Mouse (Mus musculus): ENCODE results near the gene Eno2. TPM values are rescaled to one million over a fixed set of nuclear protein-coding genes. Genes with fewer than 3 reads are reported as not detected.

Eno2 gene
- polyA plus RNA-seq, 1 experiment from 2014 or later, result 4.8 TPM

DNA sequence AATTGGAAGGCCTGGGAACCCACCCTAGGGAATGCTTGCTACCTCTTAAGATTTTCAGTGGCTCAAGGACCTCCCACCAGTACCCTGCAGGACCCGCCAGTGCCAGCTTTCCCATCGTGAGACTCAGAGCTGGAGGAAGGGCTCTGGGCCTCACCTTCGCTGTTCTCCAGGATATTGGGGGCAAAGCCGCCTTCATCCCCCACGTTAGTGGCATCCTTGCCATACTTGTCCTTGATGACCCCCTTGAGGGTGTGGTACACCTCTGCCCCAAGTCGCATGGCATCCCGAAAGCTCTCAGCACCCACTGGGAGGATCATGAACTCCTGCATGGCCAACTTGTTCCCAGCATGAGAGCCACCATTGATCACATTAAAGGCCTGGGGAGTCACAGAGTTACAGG is 3.5 kb downstream of the Eno2 start:
- no peak overlapping the region for H3K9ac ChIP-seq (replicated peaks)
- ATAC-seq (ENCODE audit: insufficient number of reproducible peaks, insufficient read depth, low FRiP score, low TSS enrichment, low read depth), result no peak
- no peaks in the 10 kb centered on the region for H3K9me3 ChIP-seq
- peaks cover 70% of the 10 kb centered on the region for H3K27me3 ChIP-seq
- no peak overlapping the region for H3K27ac ChIP-seq
- peaks cover 30% of the 10 kb centered on the region for H3K4me1 ChIP-seq (replicated peaks)
- H3K4me3 ChIP-seq (replicated peaks), result no peak overlapping the region
- H3K36me3 ChIP-seq, result no peaks in the 10 kb centered on the region
- 87% methylated on average over 7 of the region's 7 CpGs for WGBS
- H3K4me2 ChIP-seq, result no peak overlapping the region

DNA sequence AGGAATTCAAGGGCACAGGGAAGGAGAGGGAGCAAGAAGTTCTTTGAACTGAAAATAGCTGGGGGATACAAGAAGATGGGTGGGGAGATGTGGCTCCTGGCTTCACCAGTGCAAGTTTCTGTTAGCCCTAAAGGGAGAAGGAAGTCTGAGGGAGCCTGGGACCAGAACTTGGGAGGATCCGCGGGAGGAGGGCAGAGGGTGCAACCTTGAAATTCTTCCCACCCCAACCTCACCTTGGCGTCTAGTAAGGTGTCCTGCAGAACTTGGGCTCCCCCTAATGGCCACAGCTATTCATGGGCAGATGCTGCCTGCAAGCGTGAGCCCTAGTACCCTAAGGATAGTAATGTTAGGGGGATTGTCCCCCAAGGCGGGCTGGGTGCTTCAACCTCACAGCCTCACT is 10.2 kb downstream of the Eno2 start:
- H3K9ac ChIP-seq (replicated peaks), result peak overlapping the region; percentile 44; the same call in 1 of the 2 replicates
- peak overlapping the region; percentile 89 for H3K4me3 ChIP-seq (replicated peaks)
- 0 out of 2 replicates have a peak, but pooled peaks cover 3% of the 10 kb centered on the region for H3K36me3 ChIP-seq
- no peaks in the 10 kb centered on the region for H3K9me3 ChIP-seq
- H3K4me2 ChIP-seq, result peak overlapping the region; percentile 87
- no peak for ATAC-seq (ENCODE audit: insufficient number of reproducible peaks, insufficient read depth, low FRiP score, low TSS enrichment, low read depth)
- peaks cover 40% of the 10 kb centered on the region for H3K4me1 ChIP-seq (replicated peaks)
- H3K27ac ChIP-seq, result peak overlapping the region; percentile 99
- peaks cover 30% of the 10 kb centered on the region for H3K27me3 ChIP-seq
- WGBS, result 5% methylated on average over 5 of the region's 5 CpGs

DNA sequence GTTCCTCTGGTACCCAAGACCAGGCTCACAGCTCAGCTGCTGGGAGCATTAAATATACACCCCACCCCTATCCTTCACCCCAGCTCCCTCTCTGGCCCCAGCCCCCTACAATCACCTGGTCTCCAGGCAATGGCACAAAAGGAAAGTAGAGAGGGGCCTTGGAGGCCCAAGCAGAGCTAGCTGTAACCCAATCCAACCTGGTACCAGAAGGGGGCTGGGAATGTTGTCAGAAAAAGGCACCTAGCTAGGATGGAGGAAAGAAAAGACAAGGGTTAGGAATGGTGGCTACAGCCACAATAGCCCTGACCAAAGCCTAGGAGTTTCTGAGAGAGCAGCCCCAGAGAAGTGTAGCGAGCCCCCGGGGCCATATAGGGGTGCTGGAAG is 10.6 kb downstream of the Eno2 start:
- Histone ChIP-seq H3K4me2 (peak overlapping the region; percentile 87), H3K4me1 (replicated peaks) (peaks cover 44% of the 10 kb centered on the region), H3K27me3 (peaks cover 26% of the 10 kb centered on the region), H3K4me3 (replicated peaks) (peak overlapping the region; percentile 89), H3K36me3 (0 out of 2 replicates have a peak, but pooled peaks cover 8% of the 10 kb centered on the region), H3K9ac (replicated peaks) (peak overlapping the region; percentile 44), H3K9me3 (no peaks in the 10 kb centered on the region), H3K27ac (peak overlapping the region; percentile 99)
- no peak for ATAC-seq (ENCODE audit: insufficient number of reproducible peaks, insufficient read depth, low FRiP score, low TSS enrichment, low read depth)
- 57% methylated on average over 2 of the region's 2 CpGs for WGBS

DNA sequence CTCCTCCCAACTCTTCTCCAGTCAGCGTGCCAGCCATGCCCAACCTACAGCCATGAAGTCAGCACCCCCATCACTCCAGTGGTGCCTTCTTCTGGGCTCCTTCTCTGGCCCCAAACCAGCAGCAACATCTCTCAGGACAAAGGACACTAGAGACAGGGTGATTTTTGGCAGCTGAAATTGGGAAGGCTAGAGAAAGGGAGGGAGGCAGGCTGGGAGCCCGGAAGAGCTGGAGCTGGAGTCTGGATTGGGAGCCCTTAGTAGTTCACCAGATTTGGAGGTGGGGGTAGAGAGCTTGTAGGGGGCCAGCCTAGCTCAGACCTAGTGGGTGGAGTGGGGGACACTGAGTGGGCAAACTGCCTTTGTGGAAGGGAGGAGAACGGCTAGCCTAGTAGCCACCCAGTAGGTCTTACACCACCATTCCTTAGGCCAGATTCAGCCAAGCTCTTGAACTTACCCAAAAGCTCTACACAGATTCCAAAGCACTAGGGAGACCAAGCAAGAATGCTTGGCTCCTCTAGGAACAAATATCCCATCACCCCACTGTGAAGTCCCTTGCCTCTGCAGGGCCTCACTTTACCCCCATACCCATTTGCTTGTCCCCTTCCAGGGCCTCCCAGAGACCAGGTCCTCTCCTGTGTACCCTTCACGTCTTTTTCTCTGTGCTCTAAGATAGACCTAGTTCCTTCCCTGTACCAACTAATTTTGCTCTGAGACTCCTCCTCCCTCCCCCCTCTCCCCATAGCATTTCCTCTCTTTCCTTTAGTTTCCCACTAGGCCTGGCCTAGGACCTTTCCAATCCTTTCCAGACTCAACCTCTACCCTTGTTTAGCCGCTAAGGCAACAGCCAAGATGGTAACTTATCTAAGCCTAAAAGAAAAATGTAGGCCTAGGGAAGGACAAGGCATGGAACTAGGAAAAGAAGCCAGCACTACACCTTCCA is 11.3 kb downstream of the Eno2 start:
- Histone ChIP-seq H3K27ac (peak overlapping the region; percentile 99), H3K27me3 (peaks cover 24% of the 10 kb centered on the region), H3K4me3 (replicated peaks) (peak overlapping the region; percentile 89), H3K4me2 (peak overlapping the region; percentile 87), H3K4me1 (replicated peaks) (peaks cover 50% of the 10 kb centered on the region), H3K9ac (replicated peaks) (peak overlapping the region; percentile 96), H3K9me3 (no peaks in the 10 kb centered on the region), H3K36me3 (peaks cover 9% of the 10 kb centered on the region; the same call in 1 of the 2 replicates)
- no peak for ATAC-seq (ENCODE audit: insufficient number of reproducible peaks, insufficient read depth, low FRiP score, low TSS enrichment, low read depth)
- WGBS, result 39% methylated on average over 5 of the region's 5 CpGs

DNA sequence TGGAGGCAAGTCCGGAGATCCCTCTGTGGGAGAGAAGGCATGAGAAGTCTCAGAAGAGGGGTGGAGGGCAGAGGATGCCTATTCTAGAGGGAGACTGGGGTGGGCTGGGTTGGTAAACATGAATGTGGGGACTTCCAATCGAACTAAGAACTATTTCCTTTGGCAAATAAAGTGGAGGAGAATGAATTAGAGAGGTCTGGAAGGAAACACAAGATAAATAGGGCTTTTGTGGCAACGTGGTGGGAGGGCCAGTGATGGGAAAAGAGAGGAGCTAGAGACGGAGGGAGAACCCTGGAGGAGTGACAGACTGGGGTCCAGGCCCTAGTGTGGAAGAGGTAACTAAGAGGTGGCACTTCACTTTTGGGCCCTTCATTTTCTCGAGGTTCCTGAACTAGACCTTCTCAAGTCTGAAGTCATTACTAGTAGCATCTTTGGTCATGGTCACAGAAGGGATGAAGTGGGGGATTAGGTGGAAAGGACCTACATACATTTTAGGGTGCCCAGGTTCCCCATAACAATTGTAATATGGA is 12.1 kb downstream of the Eno2 start:
- Histone ChIP-seq H3K36me3 (peaks cover 9% of the 10 kb centered on the region; the same call in 1 of the 2 replicates), H3K4me1 (replicated peaks) (peaks cover 50% of the 10 kb centered on the region), H3K9ac (replicated peaks) (peak overlapping the region; percentile 96), H3K4me2 (peak overlapping the region; percentile 87), H3K27ac (peak overlapping the region; percentile 99), H3K4me3 (replicated peaks) (peak overlapping the region; percentile 89), H3K27me3 (peaks cover 17% of the 10 kb centered on the region), H3K9me3 (no peaks in the 10 kb centered on the region)
- no peak for ATAC-seq (ENCODE audit: insufficient number of reproducible peaks, insufficient read depth, low FRiP score, low TSS enrichment, low read depth)
- 9% methylated on average over 5 of the region's 5 CpGs for WGBS

DNA sequence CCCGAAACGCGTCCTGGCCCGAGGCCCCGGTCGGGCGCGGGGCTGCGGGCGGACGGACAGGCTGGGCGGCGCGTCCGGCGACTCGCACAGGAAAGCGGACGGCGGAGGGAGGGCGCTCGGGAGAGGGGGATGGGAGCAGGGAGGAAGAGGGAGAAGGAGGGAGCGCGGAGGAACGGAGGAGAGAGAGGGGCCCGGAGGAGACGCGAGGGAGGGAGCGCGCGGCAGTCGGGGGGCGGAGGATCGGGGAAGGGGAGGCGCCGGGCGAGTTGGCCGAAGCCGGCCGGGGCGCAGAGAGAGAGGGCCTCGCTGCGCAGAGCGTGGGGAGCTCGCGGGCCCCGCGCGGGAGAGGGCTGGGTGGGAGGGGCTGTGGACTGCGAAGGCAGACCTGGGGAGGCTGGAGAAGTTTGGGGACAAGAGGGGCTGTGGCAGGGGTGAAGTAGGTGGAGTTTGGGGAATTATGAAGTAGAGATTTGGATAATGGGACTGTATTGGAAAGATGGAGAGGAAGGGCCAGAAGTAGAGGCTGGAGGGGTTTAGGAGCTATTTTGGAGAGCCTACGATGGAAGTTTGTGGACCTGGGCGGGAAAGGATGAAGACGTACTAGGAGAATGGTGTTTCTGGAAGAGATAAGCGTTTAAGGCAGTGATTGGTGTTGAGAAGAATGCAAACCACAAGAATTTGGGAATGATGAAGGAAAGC is 12.7 kb downstream of the Eno2 start:
- peak overlapping the region; percentile 99 for H3K27ac ChIP-seq
- H3K9ac ChIP-seq (replicated peaks), result peak overlapping the region; percentile 96
- H3K4me1 ChIP-seq (replicated peaks), result peaks cover 50% of the 10 kb centered on the region
- H3K4me2 ChIP-seq, result peak overlapping the region; percentile 87
- under 1% methylated on average over 53 of the region's 54 CpGs for WGBS
- ATAC-seq (ENCODE audit: insufficient number of reproducible peaks, insufficient read depth, low FRiP score, low TSS enrichment, low read depth), result peak; percentile 75
- peaks cover 12% of the 10 kb centered on the region for H3K27me3 ChIP-seq
- no peaks in the 10 kb centered on the region for H3K9me3 ChIP-seq
- H3K4me3 ChIP-seq (replicated peaks), result peak overlapping the region; percentile 89
- H3K36me3 ChIP-seq, result peaks cover 9% of the 10 kb centered on the region; the same call in 1 of the 2 replicates

DNA sequence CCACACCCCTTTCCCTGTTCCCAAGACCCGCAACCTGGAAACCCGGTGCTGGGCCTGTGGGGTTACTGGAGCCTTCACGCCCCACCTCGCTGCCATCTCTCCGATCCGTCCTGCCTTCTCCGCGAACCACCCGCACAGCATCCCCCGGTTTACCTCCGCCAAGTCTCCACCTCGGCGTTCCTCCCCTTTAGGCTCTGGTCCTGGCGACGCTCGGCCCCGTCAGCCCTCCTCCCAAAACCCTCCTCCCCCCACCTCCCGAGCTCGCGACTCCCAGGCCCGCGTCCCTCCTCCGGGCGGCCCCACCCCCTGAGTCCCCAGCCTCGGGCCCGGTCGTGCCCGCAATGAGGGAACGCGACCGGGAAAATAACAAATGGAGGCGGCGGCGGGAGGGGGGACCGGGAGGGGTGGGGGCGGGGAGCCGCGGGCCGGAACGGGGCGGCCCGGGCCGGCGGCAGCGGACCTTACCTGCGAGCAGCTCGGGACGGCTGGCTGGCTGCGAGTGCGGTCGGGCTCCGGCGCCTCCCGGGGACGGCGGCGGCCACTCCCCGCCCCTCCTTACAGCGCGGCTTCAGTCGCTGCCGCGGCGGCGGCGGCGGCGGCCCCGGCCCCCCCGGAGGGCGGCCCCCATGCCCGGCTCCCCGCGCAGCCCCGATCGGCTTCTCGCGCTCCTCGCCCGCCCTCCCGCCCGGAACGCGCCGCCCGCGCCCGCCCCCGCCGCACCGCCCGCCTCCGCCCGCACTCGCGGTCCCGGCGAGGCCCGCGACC is 13.5 kb downstream of the Eno2 start, which contains the start of the genes Gm45234 and Atn1:
Gene Gm45234 (minus strand): TSS at position 191 of the 765 bp plus-strand sequence.
Gene Atn1 (minus strand): TSS at position 694 of the 765 bp plus-strand sequence.
- WGBS, result 1% methylated on average over 72 of the region's 100 CpGs
- Histone ChIP-seq H3K9me3 (no peaks in the 10 kb centered on the region), H3K4me3 (replicated peaks) (peak within 1 kb of the TSS; percentile 89), H3K27ac (peak within 1 kb of the TSS; percentile 99), H3K4me1 (replicated peaks) (peaks cover 50% of the 10 kb centered on the region), H3K9ac (replicated peaks) (peak within 1 kb of the TSS; percentile 96), H3K27me3 (peaks cover 7% of the 10 kb centered on the region), H3K4me2 (peak within 1 kb of the TSS; percentile 87), H3K36me3 (peaks cover 9% of the 10 kb centered on the region; the same call in 1 of the 2 replicates)
- ATAC-seq (ENCODE audit: insufficient number of reproducible peaks, insufficient read depth, low FRiP score, low TSS enrichment, low read depth), result peak; percentile 67; the same call in 1 of the 2 replicates

DNA sequence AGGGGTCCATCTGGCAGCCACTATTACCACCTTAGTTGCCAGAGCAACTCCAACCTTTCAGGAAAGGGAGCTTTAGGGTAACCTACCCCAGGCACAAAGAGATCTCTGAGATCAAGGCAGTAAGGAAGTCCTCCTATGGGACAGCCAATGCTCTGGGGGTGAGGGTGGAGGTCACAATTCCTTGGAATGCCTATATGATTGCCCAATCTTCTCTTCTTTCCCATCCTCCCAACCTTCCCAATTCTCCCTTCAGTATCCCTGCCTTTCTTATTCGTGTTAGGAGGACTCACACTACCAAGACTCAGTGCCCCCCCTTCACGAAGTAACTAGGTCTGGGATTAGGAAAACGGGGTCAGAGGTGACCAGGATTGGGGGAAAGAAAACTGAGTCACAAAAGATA is 14.2 kb downstream of the Eno2 start:
- peak overlapping the region; percentile 99 for H3K27ac ChIP-seq
- 0% methylated on average over 3 of the region's 3 CpGs for WGBS
- H3K36me3 ChIP-seq, result peaks cover 9% of the 10 kb centered on the region; the same call in 1 of the 2 replicates
- peak overlapping the region; percentile 96 for H3K9ac ChIP-seq (replicated peaks)
- ATAC-seq (ENCODE audit: insufficient number of reproducible peaks, insufficient read depth, low FRiP score, low TSS enrichment, low read depth), result no peak
- peaks cover 50% of the 10 kb centered on the region for H3K4me1 ChIP-seq (replicated peaks)
- H3K9me3 ChIP-seq, result no peaks in the 10 kb centered on the region
- peak overlapping the region; percentile 89 for H3K4me3 ChIP-seq (replicated peaks)
- H3K4me2 ChIP-seq, result peak overlapping the region; percentile 87
- H3K27me3 ChIP-seq, result peaks cover 5% of the 10 kb centered on the region

DNA sequence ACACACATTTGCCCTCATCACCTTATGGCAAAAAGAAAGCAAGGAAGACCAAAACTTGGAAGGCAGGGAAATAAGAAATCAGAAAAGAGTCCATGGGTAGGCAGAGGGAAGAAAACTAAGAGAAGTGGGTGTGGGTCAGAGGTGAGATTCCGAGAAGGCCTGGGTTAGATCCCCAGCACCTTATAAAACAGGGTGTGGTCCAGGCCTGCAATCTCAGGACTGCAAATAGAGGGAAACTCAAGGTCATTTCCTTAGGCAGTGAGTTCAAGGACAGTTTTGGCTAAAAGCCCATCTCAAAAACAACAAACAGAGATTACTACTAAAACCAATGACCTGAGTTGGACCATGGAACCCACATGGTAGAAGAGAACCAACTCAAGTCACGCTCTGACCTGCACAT is 15.6 kb downstream of the Eno2 start:
- H3K4me3 ChIP-seq (replicated peaks), result no peak overlapping the region
- H3K9me3 ChIP-seq, result no peaks in the 10 kb centered on the region
- ATAC-seq (ENCODE audit: insufficient number of reproducible peaks, insufficient read depth, low FRiP score, low TSS enrichment, low read depth), result no peak
- peak overlapping the region; percentile 87 for H3K4me2 ChIP-seq
- H3K27me3 ChIP-seq, result no peaks in the 10 kb centered on the region
- H3K9ac ChIP-seq (replicated peaks), result no peak overlapping the region
- peaks cover 20% of the 10 kb centered on the region for H3K36me3 ChIP-seq
- H3K4me1 ChIP-seq (replicated peaks), result peaks cover 42% of the 10 kb centered on the region
- 84% methylated on average over 2 of the region's 2 CpGs for WGBS
- H3K27ac ChIP-seq, result no peak overlapping the region

DNA sequence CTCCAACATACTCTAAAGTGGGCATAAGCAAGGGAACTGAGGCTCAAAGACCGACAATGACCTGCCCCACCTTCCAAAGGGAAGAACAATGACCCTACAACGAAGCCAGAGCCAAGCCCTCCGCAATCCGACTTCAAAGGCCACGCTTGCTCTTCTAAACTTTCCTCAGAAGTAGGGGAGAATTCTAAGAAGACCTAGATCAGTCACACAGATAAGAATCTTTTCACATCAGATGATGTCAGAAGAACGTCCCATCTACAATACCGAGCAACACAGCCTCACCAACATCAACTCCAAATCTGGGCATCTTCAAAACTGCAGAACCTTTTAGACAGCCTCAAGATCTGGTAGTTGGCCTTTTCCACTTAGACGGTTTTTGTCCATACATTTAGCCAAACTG is 19.1 kb downstream of the Eno2 start:
- Histone ChIP-seq H3K36me3 (peaks cover 49% of the 10 kb centered on the region), H3K4me1 (replicated peaks) (peaks cover 37% of the 10 kb centered on the region), H3K4me2 (no peak overlapping the region), H3K9ac (replicated peaks) (no peak overlapping the region), H3K27ac (no peak overlapping the region), H3K9me3 (no peaks in the 10 kb centered on the region), H3K27me3 (no peaks in the 10 kb centered on the region), H3K4me3 (replicated peaks) (no peak overlapping the region)
- 81% methylated on average over 8 of the region's 8 CpGs for WGBS
- ATAC-seq (ENCODE audit: insufficient number of reproducible peaks, insufficient read depth, low FRiP score, low TSS enrichment, low read depth), result no peak

All from limb, embryonic 12.5 days (tissue).